ENCODE assay signal across 29 mouse cellular contexts in the genomic region with DNA sequence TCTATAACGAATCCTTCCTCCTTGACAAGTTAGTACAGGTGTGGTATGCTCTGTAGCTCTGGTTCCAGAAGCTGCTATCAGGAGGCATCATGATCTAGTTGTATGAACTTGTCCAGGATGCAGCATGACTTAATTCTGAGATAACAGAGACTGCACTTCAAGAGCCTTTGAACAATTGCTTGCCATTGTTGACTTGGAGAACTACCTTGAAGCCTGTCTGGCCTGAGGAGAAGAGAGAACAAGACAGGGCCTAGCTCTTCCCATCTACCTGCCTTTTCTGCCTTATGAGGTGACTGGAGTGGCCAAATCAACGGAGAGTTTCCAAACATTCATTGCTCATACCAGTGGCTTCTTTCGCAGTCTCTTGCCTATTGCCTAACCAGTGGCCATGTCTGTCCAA. TPM values are rescaled to one million over a fixed set of nuclear protein-coding genes. Genes with fewer than 3 reads are reported as not detected.
DNase-seq lines count a peak whose midpoint lies in the region; ATAC-seq and TF ChIP-seq lines count a peak whose summit lies in the region.
"Had no signal": no experiment of that assay in that cellular context is flagged by ENCODE, and none has a peak within 500 bp of the region (broad histone marks: within the 10 kb centered on the region; RNA-seq: fewer than 3 reads in every experiment).

No protein-coding gene starts in this region.

- no peaks in the 10 kb centered on the region for H3K27me3 ChIP-seq in liver, embryonic 15.5 days
- no peaks in the 10 kb centered on the region for H3K27me3 ChIP-seq in hindbrain, embryonic 10.5 days (ENCODE audit: insufficient read depth, poor library complexity, severe bottlenecking)
- H3K27me3 ChIP-seq: CH12.LX; embryonic facial prominence, embryonic 12.5 days; embryonic facial prominence, embryonic 15.5 days; forebrain, embryonic 15.5 days; heart, embryonic 12.5 days; heart, embryonic 15.5 days; hindbrain, embryonic 15.5 days; intestine, embryonic 15.5 days had no signal

- 72% methylated on average over 3 of the region's 3 CpGs for WGBS in liver, embryonic 15.5 days (ENCODE audit: insufficient replicate concordance)
- 61% methylated on average over 3 of the region's 3 CpGs for WGBS in bone marrow, adult 2 months
- 94% methylated on average over 3 of the region's 3 CpGs for WGBS in hindbrain, embryonic 10.5 days

- DNase-seq in liver (no peak), 416B (ENCODE audit: low read depth) (peak; percentile 34)
- peak; percentile 91 for DNase-seq in gonadal fat pad, adult 2 months (ENCODE audit: low read depth)
- DNase-seq in hindbrain, embryonic 10.5 days (ENCODE audit: low spot score), result no peak
- no peak for DNase-seq in layer of hippocampus, adult 9-11 months
- DNase-seq in left cerebral cortex, postnatal 14 days (ENCODE audit: low spot score in 2 of 2), result no peak
- DNase-seq: adrenal gland, adult 8-10 months; adrenal gland, postnatal 25 days; B cell, adult 2 months; cerebellum, adult 11 months; cerebellum, adult 2 months; cerebellum, adult 9-11 months; cerebellum, postnatal 25 days; gastrocnemius, postnatal 10 days; heart, adult 18-20 months; heart, postnatal 10 days; heart, postnatal 36 days had no signal

- no peak overlapping the region for H3K4me3 ChIP-seq in liver, embryonic 15.5 days (replicated peaks)
- no peak overlapping the region for H3K4me3 ChIP-seq in bone marrow, adult 2 months (replicated peaks; ENCODE audit: control insufficient read depth, low read depth, low read length)
- H3K4me3 ChIP-seq in hindbrain, embryonic 10.5 days, result no peak overlapping the region
- H3K4me3 ChIP-seq: embryonic facial prominence, embryonic 12.5 days; embryonic facial prominence, embryonic 15.5 days; forebrain, embryonic 12.5 days; forebrain, embryonic 15.5 days; heart, embryonic 12.5 days; heart, embryonic 15.5 days; hindbrain, embryonic 15.5 days; intestine, embryonic 15.5 days had no signal

- no peaks in the 10 kb centered on the region for H3K4me1 ChIP-seq in liver, embryonic 15.5 days (replicated peaks)
- H3K4me1 ChIP-seq in bone marrow, adult 2 months (ENCODE audit: control insufficient read depth, insufficient read depth, low read length), result peaks cover 2% of the 10 kb centered on the region; the same call in 1 of the 2 replicates
- peaks cover 11% of the 10 kb centered on the region for H3K4me1 ChIP-seq in hindbrain, embryonic 10.5 days (replicated peaks)
- H3K4me1 ChIP-seq: embryonic facial prominence, embryonic 12.5 days; embryonic facial prominence, embryonic 15.5 days; heart, embryonic 12.5 days; heart, embryonic 15.5 days; hindbrain, embryonic 15.5 days; intestine, embryonic 15.5 days had no signal

- no peak overlapping the region for H3K9ac ChIP-seq in liver, embryonic 15.5 days
- H3K9ac ChIP-seq: embryonic facial prominence, embryonic 12.5 days; embryonic facial prominence, embryonic 15.5 days; forebrain, embryonic 12.5 days; forebrain, embryonic 15.5 days; heart, embryonic 12.5 days; heart, embryonic 15.5 days; hindbrain, embryonic 15.5 days; intestine, embryonic 15.5 days had no signal

- peaks cover 6% of the 10 kb centered on the region for H3K36me3 ChIP-seq in liver, embryonic 15.5 days (replicated peaks)
- peaks cover 6% of the 10 kb centered on the region for H3K36me3 ChIP-seq in hindbrain, embryonic 10.5 days
- H3K36me3 ChIP-seq: embryonic facial prominence, embryonic 12.5 days; forebrain, embryonic 12.5 days; forebrain, embryonic 15.5 days; heart, embryonic 15.5 days; hindbrain, embryonic 15.5 days had no signal

- H3K9me3 ChIP-seq in liver, embryonic 15.5 days (replicated peaks), result no peaks in the 10 kb centered on the region
- H3K9me3 ChIP-seq in hindbrain, embryonic 10.5 days, result no peaks in the 10 kb centered on the region
- H3K9me3 ChIP-seq: embryonic facial prominence, embryonic 12.5 days; embryonic facial prominence, embryonic 15.5 days; forebrain, embryonic 12.5 days; forebrain, embryonic 15.5 days; heart, embryonic 12.5 days; heart, embryonic 15.5 days; hindbrain, embryonic 15.5 days; intestine, embryonic 15.5 days had no signal

- TF ChIP-seq CTCF in bone marrow, adult 2 months (IDR thresholded peaks at IDR 0.05; ENCODE audit: control insufficient read depth, insufficient read depth, low read length), result no peak

- TF ChIP-seq POLR2A in bone marrow, adult 2 months (IDR thresholded peaks at IDR 0.05; ENCODE audit: borderline replicate concordance, control insufficient read depth, low read depth, low read length), result no peak

- H3K27ac ChIP-seq in liver, embryonic 15.5 days (replicated peaks), result 0 out of 2 replicates have a peak overlapping the region, but pooled peaks have one; percentile 29
- peak overlapping the region; percentile 5; the same call in 1 of the 2 replicates for H3K27ac ChIP-seq in bone marrow, adult 2 months (ENCODE audit: control insufficient read depth, insufficient read depth, low read depth, low read length, poor library complexity)
- H3K27ac ChIP-seq in hindbrain, embryonic 10.5 days, result no peak overlapping the region
- H3K27ac ChIP-seq: embryonic facial prominence, embryonic 12.5 days; embryonic facial prominence, embryonic 15.5 days; forebrain, embryonic 12.5 days; forebrain, embryonic 15.5 days; heart, embryonic 15.5 days; hindbrain, embryonic 15.5 days; intestine, embryonic 15.5 days had no signal

- no peak for ATAC-seq in liver, embryonic 15.5 days (ENCODE audit: insufficient read depth)
- ATAC-seq: activated CD4-positive, CD25-positive, alpha-beta regulatory T cell, adult 4 months; forebrain, embryonic 15.5 days; intestine, embryonic 15.5 days had no signal

- intact Hi-C loops in left cerebral cortex, postnatal 14 days (cut with DNase I), result no loop called here

- H3K4me2 ChIP-seq in liver, embryonic 15.5 days, result no peak overlapping the region
- H3K4me2 ChIP-seq: embryonic facial prominence, embryonic 12.5 days; embryonic facial prominence, embryonic 15.5 days; forebrain, embryonic 12.5 days; forebrain, embryonic 15.5 days; heart, embryonic 12.5 days; heart, embryonic 15.5 days; hindbrain, embryonic 15.5 days; intestine, embryonic 15.5 days had no signal

RNA-seq across cellular contexts. Expression of a gene that starts 29.9 kb away (rescaled TPM):
- polyA plus RNA-seq in liver, embryonic 15.5 days (2015; fragmentation: Nextera tagmentation; extraction: Ambion mirVana), result 45.1 and 45.5 TPM in 2 replicates
- 27.4 and 44.6 TPM in 2 replicates for polyA plus RNA-seq in bone marrow, adult 2 months (2011; ENCODE audit: insufficient read depth, insufficient read length, low replicate concordance, missing spikeins)
- polyA plus RNA-seq in gonadal fat pad, adult 2 months (2012; rRNA removed), result 5.6 and 7.4 TPM in 2 replicates
- polyA plus RNA-seq in hindbrain, embryonic 10.5 days (2016; fragmentation: Nextera tagmentation; extraction: Ambion mirVana), result 163 and 223 TPM in 2 replicates
- total RNA-seq in left cerebral cortex, postnatal 14 days (2021), result 1 to 10 TPM; 5.4 to 6.1 TPM

Comparison
In these comparisons a context has a peak if more than half of its experiments do, and no peak if none do; other contexts are left out.
1. DNase-seq: peak in 416B (single experiment) and gonadal fat pad, adult 2 months (single experiment); none in liver (single experiment), hindbrain, embryonic 10.5 days (single experiment), layer of hippocampus, adult 9-11 months (single experiment) and left cerebral cortex, postnatal 14 days (0 of 2).